Mouse (Mus musculus): ENCODE measurements around the gene Oscar. TPM values are rescaled to one million over a fixed set of nuclear protein-coding genes. Genes with fewer than 3 reads are reported as not detected.

Gene Oscar
- polyA plus RNA-seq, 1 experiment, result not detected

DNA sequence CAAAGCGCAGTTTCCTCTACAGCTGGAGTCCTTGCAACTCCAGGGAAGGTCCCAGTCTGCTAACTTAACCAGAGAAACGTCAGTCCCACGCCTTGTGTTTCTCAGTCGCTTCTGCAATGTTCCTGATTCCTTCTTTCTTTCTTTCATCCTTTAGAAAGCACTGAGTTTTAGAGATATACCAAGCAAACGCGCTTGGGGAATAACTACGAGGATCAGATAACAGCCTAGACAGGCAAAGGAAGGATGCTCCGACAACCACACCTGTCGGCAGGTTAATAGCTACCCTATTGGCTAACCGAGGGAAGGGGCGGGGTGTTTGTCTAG lies 28.4 kb upstream of the Oscar start:
- H3K27ac ChIP-seq (ENCODE audit: insufficient read depth, low read length), result no peak overlapping the region
- peak overlapping the region; percentile 44 for H3K4me3 ChIP-seq (ENCODE audit: insufficient read depth, low read length)
- peaks cover 14% of the 10 kb centered on the region for H3K4me1 ChIP-seq (ENCODE audit: control insufficient read depth, insufficient read depth, low read length)
- TF ChIP-seq POLR2A (IDR thresholded peaks at IDR 0.05; ENCODE audit: low read depth, low read length) (no peak), CTCF (IDR thresholded peaks at IDR 0.05; ENCODE audit: borderline replicate concordance, insufficient read depth, low read length) (no peak)

DNA sequence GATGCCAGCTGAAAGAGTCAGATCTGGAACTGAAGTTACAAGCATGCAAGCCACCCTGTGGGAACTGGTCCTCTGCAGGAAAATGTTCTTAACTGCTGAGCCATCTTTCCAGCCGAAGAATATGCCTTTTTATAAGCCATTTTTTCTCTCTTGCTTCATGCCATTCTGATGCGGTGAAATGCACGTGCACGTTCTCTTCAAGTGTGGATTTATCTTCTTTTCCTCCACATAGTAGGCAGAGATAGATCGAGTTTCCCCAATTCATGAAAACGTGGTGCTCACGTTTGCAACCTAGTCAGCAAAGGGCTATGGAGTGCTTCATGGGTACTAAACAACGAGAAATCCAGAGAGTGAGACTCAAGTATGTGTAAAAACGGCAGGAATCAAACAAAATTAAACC lies 27.9 kb upstream of the Oscar start:
- TF ChIP-seq POLR2A (IDR thresholded peaks at IDR 0.05; ENCODE audit: low read depth, low read length) (no peak), CTCF (IDR thresholded peaks at IDR 0.05; ENCODE audit: borderline replicate concordance, insufficient read depth, low read length) (no peak)
- peak overlapping the region; percentile 44 for H3K4me3 ChIP-seq (ENCODE audit: insufficient read depth, low read length)
- H3K27ac ChIP-seq (ENCODE audit: insufficient read depth, low read length), result no peak overlapping the region
- peaks cover 14% of the 10 kb centered on the region for H3K4me1 ChIP-seq (ENCODE audit: control insufficient read depth, insufficient read depth, low read length)

GRCm38 (mm10) chr7:3643412-3643811 lies 27.5 kb upstream of the Oscar start:
- Histone ChIP-seq H3K27ac (ENCODE audit: insufficient read depth, low read length) (no peak overlapping the region), H3K4me3 (ENCODE audit: insufficient read depth, low read length) (no peak overlapping the region), H3K4me1 (ENCODE audit: control insufficient read depth, insufficient read depth, low read length) (peaks cover 12% of the 10 kb centered on the region)
- TF ChIP-seq CTCF (IDR thresholded peaks at IDR 0.05; ENCODE audit: borderline replicate concordance, insufficient read depth, low read length) (no peak), POLR2A (IDR thresholded peaks at IDR 0.05; ENCODE audit: low read depth, low read length) (no peak)

DNA sequence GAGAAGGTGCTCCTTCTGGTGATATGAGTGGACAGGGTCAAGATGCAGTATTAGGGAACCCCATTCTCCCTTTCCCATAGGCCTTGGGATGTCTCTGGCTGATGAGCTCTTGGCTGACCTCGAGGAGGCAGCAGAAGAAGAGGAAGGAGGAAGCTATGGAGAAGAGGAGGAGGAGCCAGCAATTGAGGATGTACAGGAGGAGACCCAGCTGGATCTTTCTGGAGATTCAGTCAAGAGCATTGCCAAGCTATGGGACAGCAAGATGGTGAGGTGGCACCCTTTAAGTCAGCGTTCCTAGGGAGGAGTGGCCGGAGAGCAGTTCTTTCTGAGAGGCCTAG lies 14.5 kb upstream of the Oscar start:
- peaks cover 8% of the 10 kb centered on the region; the same call in 1 of the 2 replicates for H3K4me1 ChIP-seq (ENCODE audit: control insufficient read depth, insufficient read depth, low read length)

GRCm38 (mm10) chr7:3629543-3630477 lies 13.9 kb upstream of the Oscar start, which contains the start of the genes Tfpt and Prpf31:
TSS of gene Tfpt (minus strand) at chr7:3629929.
TSS of gene Prpf31 (plus strand) at chr7:3629985.
- Histone ChIP-seq H3K4me3 (ENCODE audit: insufficient read depth, low read length) (peak within 1 kb of the TSS; percentile 64), H3K27ac (ENCODE audit: insufficient read depth, low read length) (peak within 1 kb of the TSS; percentile 38), H3K4me1 (ENCODE audit: control insufficient read depth, insufficient read depth, low read length) (peaks cover 8% of the 10 kb centered on the region; the same call in 1 of the 2 replicates)
- peak; percentile 65 for TF ChIP-seq POLR2A (IDR thresholded peaks at IDR 0.05; ENCODE audit: low read depth, low read length)
- TF ChIP-seq CTCF (IDR thresholded peaks at IDR 0.05; ENCODE audit: borderline replicate concordance, insufficient read depth, low read length), result no peak

More for the DNA sequence above, 14.5 kb upstream of the Oscar start:
- H3K4me3 ChIP-seq (ENCODE audit: insufficient read depth, low read length), result peak overlapping the region; percentile 64
- no peak overlapping the region for H3K27ac ChIP-seq (ENCODE audit: insufficient read depth, low read length)
- TF ChIP-seq CTCF (IDR thresholded peaks at IDR 0.05; ENCODE audit: borderline replicate concordance, insufficient read depth, low read length), result no peak
- no peak for TF ChIP-seq POLR2A (IDR thresholded peaks at IDR 0.05; ENCODE audit: low read depth, low read length)

DNA sequence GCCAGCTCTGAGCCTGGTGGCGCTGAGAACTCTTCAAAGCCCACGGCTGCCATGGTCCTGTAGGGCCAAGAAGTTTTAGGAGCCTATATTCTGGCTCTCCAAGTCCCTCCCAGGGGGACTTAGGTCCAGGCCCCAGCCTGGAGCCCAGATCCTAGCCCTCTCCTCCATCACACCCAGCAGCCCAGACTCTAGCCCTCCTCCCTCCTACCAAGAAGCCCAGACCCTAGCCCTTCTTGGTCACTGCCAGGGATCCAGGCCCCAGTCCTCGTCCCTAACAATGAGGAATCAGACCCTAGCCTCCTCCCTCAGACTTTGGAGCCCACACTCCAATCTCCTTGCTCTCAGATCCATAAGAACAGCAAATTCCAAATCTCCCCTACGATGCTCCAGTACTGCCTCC lies 13.1 kb upstream of the Oscar start:
- Histone ChIP-seq H3K27ac (ENCODE audit: insufficient read depth, low read length) (no peak overlapping the region), H3K4me1 (ENCODE audit: control insufficient read depth, insufficient read depth, low read length) (peaks cover 8% of the 10 kb centered on the region; the same call in 1 of the 2 replicates), H3K4me3 (ENCODE audit: insufficient read depth, low read length) (peak overlapping the region; percentile 64)
- TF ChIP-seq CTCF (IDR thresholded peaks at IDR 0.05; ENCODE audit: borderline replicate concordance, insufficient read depth, low read length), result no peak
- TF ChIP-seq POLR2A (IDR thresholded peaks at IDR 0.05; ENCODE audit: low read depth, low read length), result no peak

- peak; percentile 78 for TF ChIP-seq POLR2A (IDR thresholded peaks at IDR 0.05; ENCODE audit: low read depth, low read length)
- TF ChIP-seq CTCF (IDR thresholded peaks at IDR 0.05; ENCODE audit: borderline replicate concordance, insufficient read depth, low read length), result no peak
- peak within 1 kb of the TSS; percentile 78 for H3K4me3 ChIP-seq (ENCODE audit: insufficient read depth, low read length)
- peak within 1 kb of the TSS; percentile 48 for H3K27ac ChIP-seq (ENCODE audit: insufficient read depth, low read length)
- no peaks in the 10 kb centered on the region for H3K4me1 ChIP-seq (ENCODE audit: control insufficient read depth, insufficient read depth, low read length)
Measured at GRCm38 (mm10) chr7:3617242-3617995, 1.5 kb upstream of the Oscar start, which contains the start of gene Ndufa3. TSS of gene Ndufa3 (plus strand) at chr7:3617373.

GRCm38 (mm10) chr7:3616389-3617241 lies 658 bp upstream of the Oscar start:
- Histone ChIP-seq H3K27ac (ENCODE audit: insufficient read depth, low read length) (no peak overlapping the region), H3K4me1 (ENCODE audit: control insufficient read depth, insufficient read depth, low read length) (no peaks in the 10 kb centered on the region), H3K4me3 (ENCODE audit: insufficient read depth, low read length) (no peak overlapping the region; the same call in 1 of the 2 replicates)
- TF ChIP-seq POLR2A (IDR thresholded peaks at IDR 0.05; ENCODE audit: low read depth, low read length) (no peak), CTCF (IDR thresholded peaks at IDR 0.05; ENCODE audit: borderline replicate concordance, insufficient read depth, low read length) (no peak)

GRCm38 (mm10) chr7:3614021-3614420 lies 1.9 kb downstream of the Oscar start:
- H3K4me1 ChIP-seq (ENCODE audit: control insufficient read depth, insufficient read depth, low read length), result no peaks in the 10 kb centered on the region
- no peak overlapping the region for H3K27ac ChIP-seq (ENCODE audit: insufficient read depth, low read length)
- no peak for TF ChIP-seq POLR2A (IDR thresholded peaks at IDR 0.05; ENCODE audit: low read depth, low read length)
- TF ChIP-seq CTCF (IDR thresholded peaks at IDR 0.05; ENCODE audit: borderline replicate concordance, insufficient read depth, low read length), result no peak
- no peak overlapping the region for H3K4me3 ChIP-seq (ENCODE audit: insufficient read depth, low read length)

Measured in embryonic fibroblast, embryonic 13.5 days (primary cell).